Mouse (Mus musculus): Measurements from ENCODE around the gene Gm884. TPM values are rescaled to one million over a fixed set of nuclear protein-coding genes. Genes with fewer than 3 reads are reported as not detected.

Gm884 gene
- polyA plus RNA-seq (2021; fragmentation: Nextera tagmentation), result 0.04 and 0.07 TPM in 2 replicates
- long read RNA-seq, experiment 1, result 0 reads
- long read RNA-seq, experiment 2, result 0 reads

GRCm38 (mm10) chr11:103621040-103621439, at the start of gene Gm884:
Gene Gm884 (minus strand): TSS chr11:103621140.

GRCm38 (mm10) chr11:103649301-103649982, 28.5 kb upstream of the Gm884 start, which contains the start of gene Rprml:
Gene Rprml (plus strand): TSS chr11:103649570.

GRCm38 (mm10) chr11:103638790-103639189, 17.9 kb upstream of the Gm884 start, which contains the start of gene Lyzl6:
Gene Lyzl6 (minus strand): TSS chr11:103638890.

GRCm38 (mm10) chr11:103504497-103504896, 116.4 kb downstream of the Gm884 start, which contains the start of gene Lrrc37a:
Gene Lrrc37a (minus strand): TSS chr11:103504597.

Other genes with a start within 250 kb of the Gm884 start
- 2.5 and 5.4 TPM in 2 replicates for gene Plekhm1, start 208.5 kb downstream of the Gm884 start, polyA plus RNA-seq (2021; fragmentation: Nextera tagmentation)
- gene Lrrc37a, start 116.5 kb downstream of the Gm884 start, polyA plus RNA-seq (2021; fragmentation: Nextera tagmentation), result not detected in 2 replicates
- gene Lyzl6, start 17.8 kb upstream of the Gm884 start, polyA plus RNA-seq (2021; fragmentation: Nextera tagmentation), result not detected in 2 replicates
- gene Rprml, start 28.4 kb upstream of the Gm884 start, polyA plus RNA-seq (2021; fragmentation: Nextera tagmentation), result 200 and 202 TPM in 2 replicates
- gene Gosr2, start 76.8 kb upstream of the Gm884 start, polyA plus RNA-seq (2021; fragmentation: Nextera tagmentation), result 58.5 and 61.4 TPM in 2 replicates
- 0.04 and 0.08 TPM in 2 replicates for gene Wnt9b, start 128.7 kb upstream of the Gm884 start, polyA plus RNA-seq (2021; fragmentation: Nextera tagmentation)
- 1.9 and 2.2 TPM in 2 replicates for gene Wnt3, start 153.0 kb upstream of the Gm884 start, polyA plus RNA-seq (2021; fragmentation: Nextera tagmentation)

Data from left cerebral cortex, adult 6 months (tissue).